Mouse (Mus musculus): ENCODE results near the gene Lifr. TPM values are rescaled to one million over a fixed set of nuclear protein-coding genes. Genes with fewer than 3 reads are reported as not detected.

Lifr gene
- polyA plus RNA-seq, 1 experiment: 29.9 TPM

DNA sequence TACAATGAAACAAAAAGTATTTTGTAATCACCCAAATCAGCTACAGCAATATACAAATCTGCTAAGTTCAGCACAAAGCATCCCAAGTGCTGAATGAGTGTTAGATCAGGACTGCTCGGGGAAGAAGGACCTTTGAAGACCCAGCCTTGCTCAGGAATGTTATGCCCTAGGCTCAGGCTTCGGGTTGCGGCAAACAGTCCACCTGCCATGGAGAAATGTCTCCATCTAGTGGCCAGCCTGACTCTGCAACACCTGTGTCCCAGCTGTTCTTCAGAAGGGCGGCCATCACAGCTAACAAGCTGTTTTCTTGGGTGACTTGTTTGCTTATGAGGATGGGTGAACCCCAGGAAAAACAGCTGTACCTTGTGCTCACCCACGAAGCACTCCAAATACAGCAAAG is 135.8 kb downstream of the Lifr start:
- Histone ChIP-seq H3K4me1 (ENCODE audit: control insufficient read depth, insufficient read depth, insufficient read length, low read length) (no peaks in the 10 kb centered on the region), H3K4me3 (ENCODE audit: low read depth, low read length) (no peak overlapping the region), H3K27ac (ENCODE audit: insufficient read depth, low read depth, low read length) (no peak overlapping the region), H3K27me3 (ENCODE audit: control insufficient read depth, insufficient read depth, low read length) (no peaks in the 10 kb centered on the region), H3K36me3 (ENCODE audit: control insufficient read depth, insufficient read depth, low read length) (no peaks in the 10 kb centered on the region)
- WGBS: under 1% methylated on average over 5 of the region's 5 CpGs
- peak; percentile 98 for TF ChIP-seq CTCF (IDR thresholded peaks at IDR 0.05; ENCODE audit: extremely low read depth, insufficient read length, insufficient replicate concordance, low read depth, low read length)
- no peak for TF ChIP-seq POLR2A (IDR thresholded peaks at IDR 0.05; ENCODE audit: low read depth, low read length)

DNA sequence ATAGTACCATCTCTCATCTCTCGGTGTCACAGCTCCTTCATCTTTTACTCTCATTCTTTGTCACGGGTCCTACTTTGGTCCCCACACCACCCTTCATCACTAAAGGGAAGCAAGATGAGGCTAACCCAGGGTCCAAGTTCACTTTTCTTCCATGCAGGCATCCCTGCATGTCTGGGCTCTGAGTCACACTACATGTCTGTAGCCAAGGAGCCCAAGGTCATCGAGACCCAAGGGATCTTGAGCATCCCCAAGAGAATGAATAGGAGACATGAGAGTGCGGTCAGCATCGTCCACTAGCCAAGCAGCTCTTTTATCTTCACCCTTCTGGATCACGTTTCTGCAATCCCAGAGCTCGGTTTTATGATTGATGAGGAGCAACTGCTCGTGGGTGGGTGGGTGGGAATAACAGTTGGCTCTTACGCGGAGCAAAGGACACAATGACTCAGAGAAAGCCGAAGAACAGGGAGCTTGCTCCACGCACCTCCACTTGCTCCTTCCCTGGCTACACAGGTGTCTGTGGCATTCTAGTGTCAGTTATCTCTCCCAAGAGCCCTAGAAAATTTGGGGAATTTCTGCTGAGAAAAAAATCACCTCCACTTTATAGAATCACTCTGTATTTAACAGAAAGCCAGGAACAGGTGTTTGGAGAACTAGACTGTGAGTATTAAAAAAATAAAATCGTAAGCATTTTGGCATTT is 143.1 kb downstream of the Lifr start:
- WGBS: 70% methylated on average over 13 of the region's 13 CpGs
- no peaks in the 10 kb centered on the region for H3K4me1 ChIP-seq (ENCODE audit: control insufficient read depth, insufficient read depth, insufficient read length, low read length)
- H3K27me3 ChIP-seq (ENCODE audit: control insufficient read depth, insufficient read depth, low read length): no peaks in the 10 kb centered on the region
- H3K4me3 ChIP-seq (ENCODE audit: low read depth, low read length): no peak overlapping the region
- H3K27ac ChIP-seq (ENCODE audit: insufficient read depth, low read depth, low read length): no peak overlapping the region
- H3K36me3 ChIP-seq (ENCODE audit: control insufficient read depth, insufficient read depth, low read length): no peaks in the 10 kb centered on the region
- TF ChIP-seq CTCF (IDR thresholded peaks at IDR 0.05; ENCODE audit: extremely low read depth, insufficient read length, insufficient replicate concordance, low read depth, low read length) (no peak), POLR2A (IDR thresholded peaks at IDR 0.05; ENCODE audit: low read depth, low read length) (no peak)

DNA sequence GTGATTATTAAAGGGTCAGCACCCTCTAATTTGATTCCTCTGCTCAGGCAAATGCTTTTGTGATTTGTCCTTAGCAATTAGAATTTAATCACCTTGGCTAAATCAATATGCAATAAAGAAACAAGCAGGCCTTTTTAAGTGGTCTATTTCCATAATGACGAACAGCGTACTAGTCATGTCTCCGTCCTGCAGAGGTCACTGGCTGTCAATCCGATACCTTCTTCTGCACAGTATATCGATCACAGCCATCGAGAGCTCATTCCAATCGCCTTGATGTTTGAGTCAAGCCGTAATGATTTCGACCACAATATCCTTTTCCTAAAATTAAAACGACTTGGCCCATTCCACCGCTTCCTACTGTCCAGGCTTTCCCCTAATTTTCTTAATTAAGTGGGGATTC is 149.5 kb downstream of the Lifr start:
- Histone ChIP-seq H3K4me1 (ENCODE audit: control insufficient read depth, insufficient read depth, insufficient read length, low read length) (no peaks in the 10 kb centered on the region), H3K27me3 (ENCODE audit: control insufficient read depth, insufficient read depth, low read length) (no peaks in the 10 kb centered on the region), H3K36me3 (ENCODE audit: control insufficient read depth, insufficient read depth, low read length) (no peaks in the 10 kb centered on the region), H3K27ac (ENCODE audit: insufficient read depth, low read depth, low read length) (no peak overlapping the region), H3K4me3 (ENCODE audit: low read depth, low read length) (no peak overlapping the region)
- 89% methylated on average over 11 of the region's 11 CpGs for WGBS
- TF ChIP-seq CTCF (IDR thresholded peaks at IDR 0.05; ENCODE audit: extremely low read depth, insufficient read length, insufficient replicate concordance, low read depth, low read length) (no peak), POLR2A (IDR thresholded peaks at IDR 0.05; ENCODE audit: low read depth, low read length) (no peak)

DNA sequence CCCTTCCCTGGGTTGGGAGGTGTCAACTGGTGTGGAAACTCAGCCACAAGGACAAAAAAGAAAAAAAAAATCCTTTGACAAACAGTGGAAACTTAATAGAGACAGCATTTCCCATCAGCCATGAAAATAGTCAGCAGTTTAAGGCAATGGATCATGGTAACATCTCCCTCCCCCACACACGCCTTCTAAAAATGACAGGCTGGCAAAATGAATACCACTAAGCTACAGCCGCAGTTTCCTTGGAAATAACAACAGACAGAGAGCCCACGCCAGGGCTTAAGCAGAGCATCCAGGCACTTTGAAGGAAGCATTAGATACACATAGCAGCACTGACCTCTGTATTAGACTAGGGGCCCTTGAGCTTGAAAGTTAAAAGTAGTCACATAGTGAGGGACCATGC is 150.5 kb downstream of the Lifr start:
- Histone ChIP-seq H3K4me1 (ENCODE audit: control insufficient read depth, insufficient read depth, insufficient read length, low read length) (no peaks in the 10 kb centered on the region), H3K27me3 (ENCODE audit: control insufficient read depth, insufficient read depth, low read length) (no peaks in the 10 kb centered on the region), H3K27ac (ENCODE audit: insufficient read depth, low read depth, low read length) (no peak overlapping the region), H3K36me3 (ENCODE audit: control insufficient read depth, insufficient read depth, low read length) (no peaks in the 10 kb centered on the region), H3K4me3 (ENCODE audit: low read depth, low read length) (no peak overlapping the region)
- WGBS: 88% methylated on average over 3 of the region's 3 CpGs
- TF ChIP-seq CTCF (IDR thresholded peaks at IDR 0.05; ENCODE audit: extremely low read depth, insufficient read length, insufficient replicate concordance, low read depth, low read length): no peak
- no peak for TF ChIP-seq POLR2A (IDR thresholded peaks at IDR 0.05; ENCODE audit: low read depth, low read length)

DNA sequence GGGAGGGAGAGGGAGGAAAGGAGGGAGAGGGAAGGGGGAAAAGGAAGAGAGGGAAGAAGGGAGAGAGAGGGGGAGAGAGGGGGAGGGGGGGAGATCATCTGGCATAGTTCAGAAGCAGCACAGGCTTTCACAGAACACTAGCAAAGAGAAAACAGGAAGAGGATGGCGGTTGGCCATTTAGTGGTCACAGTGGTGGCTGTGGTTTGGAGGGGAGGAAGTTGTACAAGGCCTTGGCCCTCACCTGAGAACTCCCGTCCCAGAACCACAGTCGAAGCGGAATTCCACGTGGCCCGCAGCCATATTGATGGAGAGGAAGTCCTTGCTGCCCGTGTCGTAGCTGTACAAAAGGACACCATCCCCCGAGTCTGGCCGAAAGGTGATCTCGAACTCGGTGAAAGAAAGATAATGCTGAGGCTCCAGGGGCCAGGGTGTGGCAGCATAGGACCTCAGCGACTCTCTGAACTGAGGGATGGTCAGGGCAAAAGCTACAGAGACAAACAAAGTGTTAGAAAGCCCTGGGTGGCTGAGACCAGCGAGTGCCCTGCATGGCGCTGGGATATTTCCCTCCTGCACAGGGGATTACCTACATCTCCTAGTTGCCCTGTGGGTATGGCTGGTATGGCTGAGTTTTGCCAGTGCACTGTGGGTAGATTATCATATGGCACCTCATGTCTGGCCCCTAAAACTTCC is 151.9 kb downstream of the Lifr start:
- Histone ChIP-seq H3K36me3 (ENCODE audit: control insufficient read depth, insufficient read depth, low read length) (no peaks in the 10 kb centered on the region), H3K4me3 (ENCODE audit: low read depth, low read length) (no peak overlapping the region), H3K27me3 (ENCODE audit: control insufficient read depth, insufficient read depth, low read length) (no peaks in the 10 kb centered on the region), H3K27ac (ENCODE audit: insufficient read depth, low read depth, low read length) (no peak overlapping the region), H3K4me1 (ENCODE audit: control insufficient read depth, insufficient read depth, insufficient read length, low read length) (no peaks in the 10 kb centered on the region)
- WGBS: 64% methylated on average over 15 of the region's 15 CpGs
- TF ChIP-seq CTCF (IDR thresholded peaks at IDR 0.05; ENCODE audit: extremely low read depth, insufficient read length, insufficient replicate concordance, low read depth, low read length) (no peak), POLR2A (IDR thresholded peaks at IDR 0.05; ENCODE audit: low read depth, low read length) (no peak)

Other genes with a start within 250 kb of the Lifr start
- 1.2 and 1.9 TPM in 2 replicates for gene Osmr, start 215.6 kb upstream of the Lifr start, polyA plus RNA-seq (2012; rRNA removed)